Mouse (Mus musculus): ENCODE measurements at regions not wholly inside any gene's neighbourhood (a gene's known extent, or its start where the extent isn't known, plus 50 kb on each side); places are given as distances from the start of the nearest gene placed in this dataset.

DNA sequence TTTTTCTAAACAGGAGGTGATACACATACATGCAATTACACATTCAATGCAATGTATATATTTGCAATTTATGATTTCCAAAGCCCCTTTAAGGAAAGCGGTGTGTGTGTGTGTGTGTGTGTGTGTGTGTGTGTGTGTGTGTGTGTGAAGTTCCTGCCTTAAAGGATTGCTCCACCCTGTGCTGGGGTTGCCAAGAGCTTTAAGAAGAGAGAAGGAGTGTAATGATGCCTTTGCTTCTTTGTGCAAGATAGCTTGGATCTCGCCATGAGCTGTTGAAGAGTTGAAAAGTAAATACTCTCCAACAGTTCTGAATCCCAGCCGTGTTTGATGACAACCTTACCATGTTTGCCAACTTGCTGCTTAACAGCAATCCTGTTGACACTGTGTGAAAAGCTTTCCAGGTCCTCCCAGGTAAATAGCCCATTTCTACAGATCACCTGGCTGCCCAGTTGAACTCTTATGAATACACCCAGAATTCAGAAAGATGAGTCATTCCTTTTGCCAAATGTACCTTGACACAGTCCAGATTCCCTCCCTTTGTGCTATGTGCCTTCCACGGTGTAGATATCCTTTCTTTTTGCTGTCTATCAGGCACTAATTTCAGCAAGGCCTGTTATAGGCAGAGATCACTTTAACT is 216.3 kb downstream of the Ikzf2 start:
- DNase-seq (ENCODE audit: low read depth, low spot score), result no peak

- DNase-seq (ENCODE audit: low read depth, low spot score), result no peak
Measured at GRCm38 (mm10) chr1:69469158-69469901, 217.7 kb downstream of the Ikzf2 start.

DNA sequence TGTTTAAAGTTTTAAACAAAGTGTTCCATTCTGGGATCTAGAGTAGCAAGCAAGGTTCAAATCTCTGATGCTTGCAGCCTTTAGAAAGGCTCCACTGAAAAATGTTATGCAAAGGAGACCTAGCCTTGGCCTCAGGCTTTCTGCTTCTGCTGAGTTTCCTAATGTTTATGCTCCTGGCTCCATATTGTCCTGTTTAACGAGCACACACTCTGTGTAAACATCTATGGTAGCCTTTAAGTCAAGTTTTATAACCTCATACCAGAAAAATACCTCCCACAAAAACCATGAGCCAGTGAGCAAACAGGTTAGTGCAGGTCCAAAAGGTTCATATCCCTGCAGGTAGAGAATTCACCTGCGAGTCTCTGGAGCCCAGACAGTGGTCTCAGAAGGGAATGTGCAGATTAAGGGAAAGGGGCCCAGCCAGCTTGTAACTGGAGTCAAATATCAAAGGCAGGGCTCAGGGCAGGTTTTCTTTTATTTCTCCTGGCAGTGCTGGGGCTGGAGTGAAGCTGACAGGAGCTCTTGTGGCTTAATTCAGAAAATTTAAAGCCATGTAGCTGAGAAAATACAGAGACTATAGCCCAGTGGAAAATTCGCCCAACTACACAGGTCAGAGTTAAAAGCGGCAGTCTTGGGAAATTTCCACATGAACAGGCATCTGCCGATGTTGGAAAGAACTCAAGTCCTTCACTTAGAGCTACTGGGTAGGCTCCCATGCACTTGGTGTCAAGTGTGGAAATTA is 220.3 kb downstream of the Ikzf2 start:
- no peak for DNase-seq (ENCODE audit: low read depth, low spot score)

DNA sequence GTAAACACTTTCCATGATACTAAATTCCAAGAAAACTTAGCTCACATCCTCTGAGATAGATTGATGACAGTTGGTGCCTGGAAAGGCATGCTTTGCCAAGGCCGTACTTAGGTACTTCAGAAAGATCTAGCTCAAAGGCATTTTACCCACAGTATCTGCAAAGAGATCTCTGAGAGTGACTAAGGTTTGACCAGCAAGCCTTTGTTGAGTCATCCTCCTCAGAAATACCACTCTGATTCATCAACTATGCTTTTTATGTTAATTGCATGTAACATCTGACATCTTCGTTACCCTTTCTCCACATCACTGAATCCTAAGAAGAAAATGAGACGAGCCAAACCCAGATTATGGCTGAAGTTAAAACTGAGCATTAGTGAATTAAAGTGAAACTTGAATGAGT is 225.9 kb downstream of the Ikzf2 start:
- DNase-seq (ENCODE audit: low read depth, low spot score), result no peak

GRCm38 (mm10) chr1:69459899-69460298 is 227.1 kb downstream of the Ikzf2 start:
- DNase-seq (ENCODE audit: low read depth, low spot score), result no peak

DNA sequence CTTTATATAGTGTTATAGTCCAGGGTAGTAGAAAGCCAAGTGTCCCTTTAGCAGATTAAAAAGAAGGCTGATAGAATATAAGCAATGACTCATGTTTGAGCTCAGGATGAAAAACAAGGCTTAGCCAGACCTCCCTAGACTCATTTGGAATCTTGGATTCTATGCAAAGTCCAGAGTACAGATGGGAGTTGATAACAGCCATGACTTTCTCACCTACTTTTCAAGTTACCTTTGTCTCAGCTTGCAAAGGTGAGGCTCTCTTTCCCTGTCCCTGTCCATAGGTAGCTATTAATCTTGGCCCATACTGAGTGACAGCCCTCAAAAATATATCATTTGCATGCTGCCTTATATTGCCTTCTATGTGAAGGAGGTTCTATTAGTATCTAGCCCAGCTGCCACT is 229.6 kb downstream of the Ikzf2 start:
- DNase-seq (ENCODE audit: low read depth, low spot score), result no peak

DNA sequence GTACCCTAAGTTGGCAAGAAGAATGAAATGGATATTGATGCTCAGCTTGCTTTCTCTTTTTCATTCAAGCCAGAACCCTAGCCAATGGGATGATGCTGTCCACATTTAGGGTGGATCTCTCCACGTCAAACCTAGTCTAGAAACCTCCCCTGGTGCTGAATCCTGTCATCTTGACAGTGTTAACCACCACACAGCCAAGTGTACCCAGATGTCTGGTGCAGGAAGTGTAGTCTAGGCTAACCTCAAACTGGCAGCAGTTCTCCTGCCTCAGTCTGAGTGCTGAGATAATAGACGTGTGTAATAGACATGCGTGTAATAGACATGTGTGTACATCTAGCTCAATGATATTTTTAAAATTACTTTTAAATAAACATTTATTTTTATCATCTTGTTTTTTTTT is 233.1 kb downstream of the Ikzf2 start:
- no peak for DNase-seq (ENCODE audit: low read depth, low spot score)

DNA sequence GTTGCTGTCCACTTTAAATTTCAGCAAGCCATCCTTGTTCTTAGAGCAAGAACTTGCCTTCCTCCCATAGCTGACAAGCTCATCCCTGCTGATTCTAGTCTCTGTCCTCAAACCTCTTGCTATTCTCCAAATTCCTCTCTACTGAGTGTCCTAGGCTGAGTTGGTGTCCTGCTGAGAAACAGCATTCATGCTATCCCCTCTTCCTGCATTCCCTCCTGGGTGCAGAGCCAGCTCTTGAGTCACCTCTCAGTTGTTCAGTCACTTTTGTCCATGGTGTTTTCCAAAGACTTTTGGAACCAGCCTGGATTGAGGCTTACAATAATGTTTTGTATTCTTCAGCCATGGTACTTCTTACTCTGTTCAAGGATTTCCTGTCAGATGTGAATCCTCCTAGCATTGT is 234.1 kb downstream of the Ikzf2 start:
- no peak for DNase-seq (ENCODE audit: low read depth, low spot score)

- no peak for DNase-seq (ENCODE audit: low read depth, low spot score)
Measured at GRCm38 (mm10) chr1:69450455-69450854, 236.6 kb downstream of the Ikzf2 start.

DNA sequence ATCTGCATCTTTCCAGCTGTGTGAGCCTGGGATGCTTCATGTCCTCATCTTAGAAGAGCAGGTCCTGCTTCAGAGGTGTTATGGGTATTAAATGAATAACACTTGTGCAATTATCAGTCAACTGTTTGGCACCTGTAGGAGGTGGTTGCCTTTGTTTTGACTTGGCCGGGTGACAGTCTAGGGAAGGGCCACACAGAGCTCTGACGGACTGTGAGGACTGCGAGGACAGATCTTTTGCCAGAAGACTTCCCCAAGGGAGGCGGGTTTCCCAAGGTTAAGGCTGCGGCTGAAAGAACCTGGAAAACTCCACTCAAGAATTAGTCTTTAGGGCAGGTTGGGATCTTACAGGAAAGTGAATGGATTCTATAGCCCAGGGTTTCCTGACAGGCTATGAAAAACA is 239.8 kb downstream of the Ikzf2 start:
- DNase-seq (ENCODE audit: low read depth, low spot score), result no peak

DNA sequence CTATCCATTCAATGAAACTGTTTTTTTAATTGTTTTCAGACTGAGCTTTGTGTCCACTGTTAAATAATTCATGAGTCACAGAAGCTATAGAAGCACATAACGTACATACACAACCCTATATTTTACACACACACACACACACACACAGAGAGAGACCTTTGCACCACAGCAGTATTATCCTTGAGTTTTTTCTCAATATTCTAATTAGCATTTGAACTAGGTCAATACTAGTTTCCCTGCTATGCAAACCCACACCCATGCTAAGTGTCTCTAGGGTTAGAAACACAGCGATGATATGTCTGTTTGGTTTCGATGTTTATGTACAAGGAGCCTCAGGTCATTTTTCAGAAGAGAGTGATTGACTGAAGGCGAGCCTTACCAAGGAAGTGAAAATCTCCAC is 242.3 kb downstream of the Ikzf2 start:
- DNase-seq (ENCODE audit: low read depth, low spot score), result no peak

GRCm38 (mm10) chr1:69443466-69443865 is 243.6 kb downstream of the Ikzf2 start:
- no peak for DNase-seq (ENCODE audit: low read depth, low spot score)

DNA sequence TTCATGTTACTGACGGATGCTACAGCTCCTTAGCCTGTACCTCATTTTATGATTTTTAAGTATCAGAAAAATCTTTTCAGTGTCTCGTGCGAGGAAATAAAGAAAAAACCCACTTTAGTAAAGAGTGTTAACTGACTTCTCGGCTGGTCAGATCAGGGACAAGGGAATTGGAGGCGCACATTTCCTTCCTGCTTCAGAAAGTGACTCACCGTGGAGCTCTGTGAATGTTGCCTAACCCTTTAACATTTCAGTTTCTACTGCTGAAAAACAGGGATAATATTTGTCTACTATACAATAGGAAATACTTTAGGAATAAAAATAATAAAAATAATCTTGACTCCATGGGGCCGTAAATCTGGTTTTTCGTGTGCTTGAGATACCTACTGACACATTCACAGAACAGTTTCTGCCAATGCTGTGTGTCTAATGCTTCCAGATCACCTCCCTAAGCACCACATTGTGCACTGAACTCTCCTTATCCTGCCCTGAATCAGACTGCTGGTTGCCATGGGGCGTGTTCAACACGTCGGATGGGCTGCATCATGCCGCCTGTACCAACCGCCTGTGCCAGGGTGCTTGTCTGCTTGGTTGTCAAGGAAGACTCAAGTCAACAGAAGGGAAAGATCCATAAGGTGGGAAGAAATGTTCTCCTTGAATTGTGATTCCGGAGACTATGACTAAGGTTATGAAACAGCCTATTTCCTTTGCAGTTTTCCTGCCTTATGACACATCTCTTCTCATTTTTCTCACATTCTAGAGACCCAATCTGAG is 246.3 kb downstream of the Ikzf2 start:
- no peak for DNase-seq (ENCODE audit: low read depth, low spot score)

DNA sequence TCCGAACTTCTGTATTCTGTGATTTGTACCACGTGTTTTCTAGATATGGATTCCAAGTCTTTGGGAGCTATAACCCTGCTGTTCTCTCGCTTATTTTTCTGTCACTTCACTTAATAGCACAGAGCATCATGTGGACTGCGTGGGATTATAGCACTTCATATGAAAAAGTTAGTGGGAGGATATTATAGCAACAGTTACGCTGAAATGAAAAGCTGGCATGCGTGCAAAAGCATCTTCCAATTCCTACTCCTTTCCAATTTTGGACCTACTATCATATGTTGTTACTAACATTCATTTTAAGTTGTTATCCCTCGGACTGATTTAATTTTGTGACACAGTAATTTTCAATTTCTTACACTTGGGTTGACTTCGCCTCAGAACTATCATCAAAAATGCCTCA is 250.0 kb downstream of the Ikzf2 start:
- DNase-seq (ENCODE audit: low read depth, low spot score), result no peak

DNA sequence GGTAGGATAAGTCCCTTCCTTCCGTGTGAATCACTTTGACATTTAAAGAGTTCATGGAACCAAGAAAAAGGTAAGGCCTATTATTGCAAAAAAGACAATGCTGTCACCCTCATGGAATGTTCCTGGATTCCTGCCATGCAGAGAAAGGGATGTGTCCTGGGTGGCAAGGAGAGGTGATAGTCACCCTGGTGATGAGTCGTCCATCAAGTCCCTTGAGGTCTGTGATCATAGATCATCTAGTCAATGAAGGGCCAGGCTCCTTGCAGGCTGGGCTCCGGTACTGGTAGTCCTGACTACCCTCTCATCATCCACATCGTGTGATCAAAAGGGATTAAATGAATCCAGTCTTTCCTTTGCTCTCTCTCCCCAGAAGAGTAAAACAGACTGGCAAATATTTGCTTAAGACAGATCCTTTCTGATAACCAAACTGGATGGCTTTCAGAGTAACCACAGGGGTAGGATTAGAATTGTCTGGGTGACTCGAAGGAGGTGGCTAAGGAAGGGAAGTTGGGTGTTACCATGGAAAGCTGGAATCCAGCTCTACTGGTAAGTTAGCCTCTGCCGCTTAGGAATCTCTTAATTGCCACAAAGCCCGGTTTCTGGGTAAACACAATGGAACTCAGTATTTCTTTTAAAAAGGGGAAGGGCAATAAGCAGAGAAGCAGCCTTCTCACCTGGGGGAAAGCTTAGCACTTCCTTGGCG is 253.2 kb downstream of the Ikzf2 start:
- no peak for DNase-seq (ENCODE audit: low read depth, low spot score)

DNA sequence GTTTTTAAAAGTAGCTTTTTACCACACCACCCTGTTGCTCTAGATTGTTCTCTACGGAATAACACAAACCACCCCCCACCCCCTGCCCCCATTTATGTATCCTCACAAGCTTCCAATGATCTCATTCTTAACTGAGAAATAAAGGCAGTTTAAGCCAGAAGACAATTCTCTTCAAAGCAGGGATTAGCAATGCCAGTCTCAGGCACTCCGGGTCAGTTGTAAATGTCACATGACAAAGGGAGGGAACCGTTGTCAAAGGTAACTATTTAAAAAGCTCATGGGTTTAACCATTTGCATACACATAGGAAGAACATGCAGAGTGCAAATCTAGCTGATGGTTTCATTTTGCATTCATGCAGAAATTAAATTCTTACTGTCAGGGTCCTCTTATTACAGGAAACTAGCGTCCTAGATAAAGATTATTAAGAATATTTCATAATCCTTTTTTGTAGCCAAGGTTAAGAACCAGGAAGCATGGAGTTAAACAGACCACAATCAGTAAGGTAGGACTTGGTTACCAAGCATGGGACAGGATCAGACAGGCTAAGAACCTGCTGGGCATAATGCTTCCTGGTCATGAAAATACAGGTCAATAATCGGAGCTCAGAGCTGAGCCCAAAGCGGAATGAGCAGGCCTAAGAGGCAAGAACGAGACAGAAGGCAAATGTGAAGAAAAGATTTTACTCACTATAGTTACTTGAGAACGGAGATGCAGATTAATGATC is 256.2 kb downstream of the Ikzf2 start:
- no peak for DNase-seq (ENCODE audit: low read depth, low spot score)

- DNase-seq (ENCODE audit: low read depth, low spot score), result no peak
Measured at GRCm38 (mm10) chr1:69429632-69430031, 257.4 kb downstream of the Ikzf2 start.

DNA sequence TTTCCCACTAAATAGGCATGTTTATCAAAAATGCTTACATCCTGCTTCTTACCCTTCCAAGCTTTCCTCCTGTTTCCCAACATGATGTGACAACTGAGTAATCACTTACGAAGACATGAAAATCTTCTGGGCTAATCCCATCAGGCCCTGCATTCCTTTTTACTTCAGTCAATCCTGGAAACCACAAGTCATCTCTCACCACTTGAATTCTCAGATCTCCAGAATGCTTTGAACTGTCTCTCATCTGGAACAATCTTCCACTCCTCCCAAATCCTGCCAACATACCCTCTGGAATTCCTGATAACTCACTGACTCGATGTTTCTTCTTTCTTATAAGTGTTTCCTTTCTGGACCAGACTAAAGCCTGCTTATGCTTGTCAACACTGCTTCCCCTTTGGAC is 289.4 kb downstream of the Ikzf2 start:
- no peak for DNase-seq (ENCODE audit: low read depth, low spot score)

DNA sequence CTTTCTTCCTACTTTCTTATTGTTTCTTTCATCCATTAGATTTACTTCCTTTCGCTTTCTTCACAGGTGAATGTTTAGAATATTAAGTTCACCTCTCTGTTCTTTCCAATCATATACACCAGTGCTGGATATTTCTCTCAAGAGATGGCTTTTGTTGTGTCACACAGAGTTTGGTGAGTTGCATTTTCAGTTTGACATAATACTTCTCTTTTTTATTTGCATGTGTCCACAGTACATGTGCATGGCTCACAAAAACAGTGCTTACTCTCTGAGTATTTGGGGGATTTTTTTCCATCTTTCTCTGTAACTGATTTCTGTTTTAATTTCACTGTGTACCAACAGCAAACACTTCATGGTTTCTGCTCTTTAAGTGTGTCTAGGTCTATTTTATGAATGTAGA is 274.5 kb upstream of the Erbb4 start:
- DNase-seq (ENCODE audit: low read depth, low spot score), result no peak

- no peak for DNase-seq (ENCODE audit: low read depth, low spot score)
Measured at GRCm38 (mm10) chr1:69379741-69380140, 271.9 kb upstream of the Erbb4 start.
